Mouse (Mus musculus) forebrain, embryonic 13.5 days (tissue): ENCODE measurements around the gene Bcl2. TPM values are rescaled to one million over a fixed set of nuclear protein-coding genes. Genes with fewer than 3 reads are reported as not detected.
A peak's percentile ranks its signal among the peaks of the same experiment; 100 is the strongest.

Source experiments
- ATAC-seq: fragments of 200-750 bp; cut with Nextera tagmentation; 2 replicates; pipeline ENCODE4 v1.8.0; 2017
- H3K27ac ChIP-seq: fragments of 300-500 bp; sonication (generic); 2 replicates; pipeline ENCODE4 v1.5.1; 2015; ENCODE audit warnings: inconsistent platforms, mild to moderate bottlenecking, moderate library complexity
- H3K27me3 ChIP-seq: fragments of 300-500 bp; sonication (generic); 2 replicates; pipeline ENCODE4 v1.6.1; 2015; ENCODE audit warnings: mild to moderate bottlenecking, inconsistent platforms
- H3K36me3 ChIP-seq: fragments of 300-500 bp; sonication (generic); 2 replicates; pipeline ENCODE4 v1.6.1; 2015; ENCODE audit warnings: mild to moderate bottlenecking, inconsistent platforms; ENCODE audit not compliant: poor library complexity, severe bottlenecking
- H3K4me1 ChIP-seq: fragments of 300-500 bp; sonication (generic); 2 replicates; pipeline ENCODE4 v1.6.1; 2015; ENCODE audit warnings: inconsistent platforms
- H3K4me2 ChIP-seq: fragments of 300-500 bp; sonication (generic); 2 replicates; pipeline ENCODE4 v1.6.1; 2015; ENCODE audit warnings: inconsistent platforms, mild to moderate bottlenecking, moderate library complexity
- H3K4me3 ChIP-seq: fragments of 300-500 bp; sonication (generic); 2 replicates; pipeline ENCODE4 v1.5.1; 2015; ENCODE audit warnings: mild to moderate bottlenecking, inconsistent platforms
- H3K9ac ChIP-seq: fragments of 300-500 bp; sonication (generic); 2 replicates; pipeline ENCODE4 v1.6.1; 2015; ENCODE audit warnings: mild to moderate bottlenecking, inconsistent platforms
- H3K9me3 ChIP-seq: fragments of 300-500 bp; sonication (generic); replicated peaks from 2 replicates; pipeline ENCODE4 v1.6.1; 2016; ENCODE audit warnings: inconsistent platforms
- WGBS: fragments of 180-500 bp; shearing (Covaris S2); methylation state at CpG from one replicate; pipeline ENCODE4 v1.1.7; 2015; 5-methylcytosine and 5-hydroxymethylcytosine counted together
- polyA plus RNA-seq: library from polyadenylated mRNA; unstranded; fragments of >200 nt; fragmentation: Nextera tagmentation; extraction: Ambion mirVana; gene quantifications from 2 replicates; pipeline ENCODE4 v1.2.1, GENCODE M21; 2015

The Bcl2 gene
- polyA plus RNA-seq, 1 experiment from 2014 or later: 10.0 TPM

DNA sequence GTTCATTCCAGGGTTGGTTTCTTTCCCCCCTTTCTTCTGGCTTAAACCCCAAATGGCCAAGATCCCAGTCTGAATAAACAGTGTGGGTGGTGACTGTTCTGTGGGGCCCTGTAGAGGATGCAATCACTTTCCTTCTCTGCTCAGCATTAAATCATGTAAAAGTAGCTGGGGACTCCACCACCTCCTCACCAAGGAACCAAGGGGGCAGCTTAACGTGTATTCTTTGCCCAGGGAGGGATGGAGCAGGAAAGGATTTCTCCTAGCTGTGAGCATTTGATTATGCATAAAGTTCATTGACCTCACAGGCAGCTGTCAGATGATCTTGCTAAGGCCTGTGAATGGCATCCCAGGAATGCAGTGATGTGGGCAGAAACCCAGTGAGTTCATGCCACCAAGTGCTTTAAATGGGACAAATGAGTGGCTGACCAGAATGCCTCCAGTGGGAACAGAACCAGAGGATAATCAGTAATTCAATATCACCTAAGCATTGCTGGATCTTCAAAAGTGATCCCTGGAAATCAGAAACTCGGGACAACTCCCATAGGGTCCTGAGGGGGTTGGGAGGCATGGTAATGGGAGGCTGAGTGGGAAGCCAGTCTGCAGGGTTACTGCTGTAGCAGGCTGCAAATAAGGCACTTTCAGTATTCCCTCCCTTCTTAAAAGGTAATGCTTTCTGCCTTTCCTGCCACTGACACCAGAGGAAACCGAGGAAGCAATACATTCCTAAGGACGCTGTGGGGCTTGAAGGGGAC is 84.0 kb downstream of the Bcl2 start:
- Histone ChIP-seq H3K36me3 (no peaks in the 10 kb centered on the region), H3K4me3 (no peak overlapping the region), H3K4me1 (peaks cover 23% of the 10 kb centered on the region), H3K4me2 (no peak overlapping the region), H3K9ac (no peak overlapping the region), H3K9me3 (no peaks in the 10 kb centered on the region), H3K27me3 (no peaks in the 10 kb centered on the region), H3K27ac (peak overlapping the region; percentile 25; the same call in 1 of the 2 replicates)
- ATAC-seq: peak; percentile 73
- 27% methylated on average over 4 of the region's 4 CpGs for WGBS

DNA sequence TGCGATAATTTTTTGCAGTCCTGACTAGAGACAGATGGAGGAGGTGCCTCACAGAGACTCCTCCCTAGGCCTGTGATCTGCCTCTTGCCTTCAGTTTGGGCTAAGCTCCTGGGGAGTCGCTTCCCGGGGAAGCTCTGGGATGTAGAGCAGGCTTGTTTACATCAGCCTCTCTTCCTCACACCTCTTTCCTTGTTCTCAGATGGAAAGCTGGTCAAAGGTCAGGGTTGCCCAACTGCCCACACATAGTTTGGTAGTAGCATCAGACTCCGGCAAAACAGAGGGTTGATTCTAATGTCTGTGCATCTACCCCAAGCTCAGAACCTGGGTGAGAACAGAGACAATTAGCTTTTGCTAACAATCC is 84.6 kb downstream of the Bcl2 start:
- Histone ChIP-seq H3K9me3 (no peaks in the 10 kb centered on the region), H3K9ac (no peak overlapping the region), H3K27ac (peak overlapping the region; percentile 35; the same call in 1 of the 2 replicates), H3K27me3 (no peaks in the 10 kb centered on the region), H3K4me3 (no peak overlapping the region), H3K4me2 (no peak overlapping the region), H3K36me3 (no peaks in the 10 kb centered on the region), H3K4me1 (peaks cover 23% of the 10 kb centered on the region)
- ATAC-seq: peak; percentile 39
- 15% methylated on average over 4 of the region's 4 CpGs for WGBS

DNA sequence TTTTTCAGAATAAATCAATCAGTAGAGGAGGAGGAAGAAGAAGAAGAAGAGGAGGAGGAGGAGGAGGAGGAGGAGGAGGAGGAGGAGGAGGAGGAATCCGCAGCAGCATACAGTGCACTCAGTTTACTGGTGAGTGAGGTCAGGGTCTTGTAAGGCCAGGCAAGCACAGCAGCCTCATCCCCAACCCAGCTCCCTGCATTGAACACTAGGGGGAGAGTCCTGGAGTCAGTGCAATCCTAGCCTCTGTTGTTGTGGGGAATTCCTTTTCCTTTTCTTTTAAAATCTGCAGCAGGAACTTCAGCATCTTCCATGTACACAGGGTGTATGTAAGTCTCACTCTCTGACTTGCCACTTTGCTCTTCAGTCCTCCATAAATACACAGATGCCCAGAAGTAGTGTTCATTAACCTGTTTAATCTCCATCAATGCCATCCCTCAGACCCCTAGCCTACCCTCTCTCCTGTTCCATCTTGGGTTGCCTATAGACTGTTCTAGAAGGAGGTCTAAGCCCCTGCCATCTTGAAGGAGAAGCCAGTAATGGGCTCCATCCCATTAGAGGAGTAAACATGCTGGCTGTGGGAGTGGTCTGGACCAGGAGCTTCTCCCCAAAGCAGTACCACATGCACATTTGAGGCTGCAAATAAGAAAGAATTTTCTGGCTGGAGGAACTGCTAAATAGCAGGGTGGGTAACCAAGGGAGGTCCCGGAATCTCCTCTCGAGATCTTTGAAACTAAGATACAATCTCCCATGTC is 85.2 kb downstream of the Bcl2 start:
- H3K27ac ChIP-seq: peak overlapping the region; percentile 35; the same call in 1 of the 2 replicates
- peak; percentile 63 for ATAC-seq
- H3K27me3 ChIP-seq: no peaks in the 10 kb centered on the region
- no peak overlapping the region for H3K9ac ChIP-seq
- no peak overlapping the region for H3K4me2 ChIP-seq
- WGBS: 49% methylated on average over 3 of the region's 3 CpGs
- H3K4me1 ChIP-seq: peaks cover 23% of the 10 kb centered on the region
- H3K36me3 ChIP-seq: no peaks in the 10 kb centered on the region
- no peak overlapping the region for H3K4me3 ChIP-seq
- no peaks in the 10 kb centered on the region for H3K9me3 ChIP-seq

DNA sequence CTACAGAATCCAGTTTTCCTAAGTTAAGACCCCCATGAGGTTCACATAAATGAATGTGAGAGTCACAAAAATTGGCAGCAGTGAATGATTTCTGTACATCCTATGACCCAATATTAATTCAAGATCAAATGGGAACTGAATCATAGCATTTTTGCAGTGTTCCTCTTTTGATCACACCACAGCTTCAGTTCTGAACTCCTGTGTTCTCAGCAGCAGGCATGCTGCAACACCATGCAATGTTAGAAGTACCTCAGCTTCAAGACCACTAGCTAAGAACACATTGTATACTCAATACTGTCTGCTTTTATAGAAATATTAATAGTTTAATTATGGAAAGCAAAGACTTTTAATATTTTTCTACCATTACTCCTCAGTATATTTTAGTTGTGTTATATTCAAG is 85.8 kb downstream of the Bcl2 start:
- Histone ChIP-seq H3K27me3 (no peaks in the 10 kb centered on the region), H3K4me1 (peaks cover 23% of the 10 kb centered on the region), H3K4me2 (no peak overlapping the region), H3K4me3 (no peak overlapping the region), H3K9me3 (no peaks in the 10 kb centered on the region), H3K36me3 (no peaks in the 10 kb centered on the region), H3K9ac (no peak overlapping the region), H3K27ac (no peak overlapping the region)
- ATAC-seq: no peak

DNA sequence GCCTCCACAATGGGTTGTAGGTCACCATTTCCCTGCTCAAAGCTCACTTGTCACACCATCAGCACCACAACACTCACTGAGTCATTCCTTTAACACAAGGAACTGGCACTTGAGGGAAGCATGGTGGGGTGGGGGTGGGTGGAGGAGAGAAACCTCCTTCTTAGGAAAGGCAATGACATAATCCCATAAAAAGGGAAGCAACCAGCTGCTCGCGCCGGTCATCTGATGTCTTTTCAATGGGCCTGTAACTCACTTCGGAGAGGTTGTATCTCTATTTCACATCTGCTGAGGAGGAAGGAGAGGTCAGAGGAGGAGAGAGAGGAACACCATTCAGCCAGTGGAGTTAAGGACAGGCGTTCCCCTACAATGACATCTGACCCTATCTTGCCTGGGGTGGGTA is 86.8 kb downstream of the Bcl2 start:
- H3K36me3 ChIP-seq: no peaks in the 10 kb centered on the region
- H3K9ac ChIP-seq: no peak overlapping the region
- no peaks in the 10 kb centered on the region for H3K9me3 ChIP-seq
- H3K4me1 ChIP-seq: peaks cover 23% of the 10 kb centered on the region
- no peak overlapping the region for H3K4me3 ChIP-seq
- ATAC-seq: no peak
- H3K27me3 ChIP-seq: no peaks in the 10 kb centered on the region
- no peak overlapping the region for H3K4me2 ChIP-seq
- H3K27ac ChIP-seq: no peak overlapping the region
- 90% methylated on average over 5 of the region's 5 CpGs for WGBS

DNA sequence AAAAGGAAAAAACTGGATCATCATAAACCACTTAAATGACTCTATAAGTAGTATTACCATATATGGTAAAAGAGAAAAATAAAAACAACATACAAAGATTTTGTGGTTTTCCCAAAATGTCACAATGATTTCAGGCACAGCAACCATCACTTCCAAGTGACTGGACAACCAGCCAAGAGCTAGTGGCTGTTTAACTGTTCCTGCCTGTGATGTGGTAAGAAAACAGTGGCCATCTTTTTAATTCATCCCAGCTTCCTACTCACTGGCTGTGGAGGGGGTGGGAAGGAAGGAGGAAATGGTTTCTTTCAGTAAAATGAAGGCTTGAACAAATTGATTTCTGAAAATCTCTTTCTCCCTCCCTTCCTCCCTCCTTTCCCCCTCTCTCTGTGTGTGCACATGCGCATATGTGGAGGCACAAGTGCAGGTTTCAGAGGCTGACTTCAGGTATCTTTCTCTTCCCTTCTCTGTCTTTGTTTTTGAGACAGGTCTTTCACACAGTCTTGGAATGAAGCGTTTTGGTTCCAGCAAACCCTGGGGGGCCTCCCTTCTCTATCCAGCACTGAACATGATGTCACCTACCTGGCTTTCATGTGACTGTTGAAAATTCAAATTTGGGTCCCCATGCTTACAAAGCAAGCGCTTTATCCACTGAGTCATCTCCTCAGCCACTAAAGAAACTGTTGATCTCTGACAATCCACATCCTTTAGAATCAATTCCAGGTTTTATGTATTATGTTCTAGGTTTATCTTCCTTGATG is 93.7 kb downstream of the Bcl2 start:
- Histone ChIP-seq H3K4me3 (no peak overlapping the region), H3K27ac (no peak overlapping the region), H3K27me3 (no peaks in the 10 kb centered on the region), H3K9ac (no peak overlapping the region), H3K36me3 (no peaks in the 10 kb centered on the region), H3K4me1 (no peaks in the 10 kb centered on the region), H3K9me3 (no peaks in the 10 kb centered on the region), H3K4me2 (no peak overlapping the region)
- WGBS: 65% methylated on average over 3 of the region's 3 CpGs
- no peak for ATAC-seq

DNA sequence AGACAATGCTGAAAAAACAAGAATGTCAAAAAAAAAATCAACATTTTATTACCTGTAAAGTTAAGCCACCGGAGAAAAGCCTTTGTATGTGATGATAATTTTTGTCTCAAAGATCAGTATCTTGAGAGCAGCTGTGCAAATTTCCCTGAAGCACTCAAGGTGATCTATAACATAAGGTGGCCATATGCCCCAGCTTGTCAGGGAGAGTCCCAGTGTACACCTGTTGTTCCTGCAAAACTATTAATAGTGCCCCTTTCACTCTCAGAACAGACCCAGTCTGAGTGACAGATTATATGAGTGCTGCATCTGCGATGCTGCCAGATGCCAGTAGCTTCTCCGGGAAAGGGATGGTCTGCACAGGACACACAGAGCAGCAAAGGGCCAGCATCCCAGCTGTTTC is 95.3 kb downstream of the Bcl2 start:
- Histone ChIP-seq H3K4me1 (no peaks in the 10 kb centered on the region), H3K36me3 (no peaks in the 10 kb centered on the region), H3K9ac (no peak overlapping the region), H3K27me3 (no peaks in the 10 kb centered on the region), H3K27ac (no peak overlapping the region), H3K4me3 (no peak overlapping the region), H3K9me3 (no peaks in the 10 kb centered on the region), H3K4me2 (no peak overlapping the region)
- 92% methylated on average over 3 of the region's 3 CpGs for WGBS
- no peak for ATAC-seq

DNA sequence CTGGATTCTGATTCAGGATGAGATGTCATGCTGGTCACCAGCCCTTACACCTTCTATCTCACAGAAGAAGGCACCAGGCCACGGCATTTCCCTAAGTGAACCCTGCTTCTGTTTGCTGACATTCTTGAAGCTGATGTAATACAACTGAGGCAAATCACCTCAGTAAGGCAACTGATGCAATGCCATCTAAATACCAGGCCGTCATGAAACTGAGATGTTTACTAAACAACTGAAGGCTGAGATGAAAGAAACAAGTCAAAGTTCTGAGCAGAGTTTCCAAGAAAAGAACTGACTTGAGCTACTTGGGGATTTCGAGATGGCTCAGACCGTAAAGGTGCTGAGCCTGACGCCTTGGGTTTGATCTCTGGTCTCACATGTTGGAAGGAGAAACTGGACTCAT is 97.1 kb downstream of the Bcl2 start:
- no peaks in the 10 kb centered on the region for H3K36me3 ChIP-seq
- no peak overlapping the region for H3K9ac ChIP-seq
- WGBS: 89% methylated on average over 5 of the region's 5 CpGs
- ATAC-seq: no peak
- no peak overlapping the region for H3K4me3 ChIP-seq
- H3K9me3 ChIP-seq: no peaks in the 10 kb centered on the region
- no peak overlapping the region for H3K27ac ChIP-seq
- no peaks in the 10 kb centered on the region for H3K4me1 ChIP-seq
- no peak overlapping the region for H3K4me2 ChIP-seq
- no peaks in the 10 kb centered on the region for H3K27me3 ChIP-seq

DNA sequence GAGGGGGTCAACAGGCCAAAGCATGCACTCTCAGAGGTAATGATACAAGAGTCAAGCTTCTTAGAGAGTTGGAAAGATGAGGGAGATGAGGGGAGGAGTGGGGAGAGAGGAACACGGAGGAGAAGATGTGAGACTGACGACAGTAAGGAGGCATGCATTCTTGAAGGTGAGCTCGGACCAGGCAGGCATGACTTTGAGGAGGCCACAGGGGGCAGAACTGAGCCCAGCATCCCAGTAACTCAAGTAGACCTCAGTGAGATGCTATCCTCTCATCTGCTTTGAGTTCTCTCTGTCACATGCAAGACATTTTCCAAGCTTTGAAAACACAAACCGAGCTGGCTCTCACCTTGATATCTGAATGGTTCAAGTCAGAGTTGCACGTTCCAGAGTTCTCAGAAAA is 100.7 kb downstream of the Bcl2 start:
- Histone ChIP-seq H3K9me3 (no peaks in the 10 kb centered on the region), H3K4me1 (no peaks in the 10 kb centered on the region), H3K9ac (no peak overlapping the region), H3K36me3 (no peaks in the 10 kb centered on the region), H3K4me2 (no peak overlapping the region), H3K27me3 (no peaks in the 10 kb centered on the region), H3K27ac (no peak overlapping the region), H3K4me3 (no peak overlapping the region)
- ATAC-seq: no peak
- WGBS: 82% methylated on average over 5 of the region's 5 CpGs

DNA sequence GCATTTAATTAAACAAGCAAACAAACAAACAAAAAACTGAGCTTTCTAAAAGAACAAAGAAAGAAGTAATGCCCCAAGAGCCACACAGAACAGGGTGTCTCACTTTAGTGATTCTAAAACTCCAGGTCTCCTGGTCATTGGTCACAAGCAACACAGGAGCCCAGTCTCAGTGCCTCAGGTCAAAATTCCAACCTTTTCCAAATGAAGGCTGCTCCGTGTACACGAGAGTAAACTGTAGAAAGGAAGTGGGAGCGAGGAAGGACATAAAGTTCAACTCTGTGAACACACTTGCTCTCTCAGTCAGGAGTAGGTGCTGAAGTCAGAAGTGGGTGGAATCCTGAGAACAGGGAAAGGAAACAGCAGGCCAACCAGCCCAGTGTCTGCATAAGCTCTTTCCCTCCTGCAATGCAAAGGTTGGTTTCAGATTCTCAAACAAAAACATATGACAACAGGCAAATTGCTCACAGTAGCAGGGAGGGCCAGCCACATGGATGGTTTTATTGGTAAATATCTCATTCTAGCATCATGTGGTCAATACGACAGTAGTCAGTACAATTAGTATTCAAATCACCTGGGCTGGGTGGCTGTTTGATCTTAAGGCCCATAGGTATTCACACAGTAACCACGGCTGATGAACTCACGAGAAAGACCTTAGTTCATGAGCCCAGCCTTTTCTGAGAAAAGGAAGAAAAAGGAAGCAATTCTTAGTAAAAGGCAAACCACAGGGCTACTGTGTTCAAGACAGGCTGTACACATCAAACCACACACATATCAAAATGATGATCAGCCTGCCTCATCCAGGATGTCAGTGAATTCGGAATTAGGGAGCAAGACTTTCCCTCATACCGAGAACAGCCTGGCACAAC is 101.7 kb downstream of the Bcl2 start:
- Histone ChIP-seq H3K4me2 (no peak overlapping the region), H3K36me3 (no peaks in the 10 kb centered on the region), H3K27ac (no peak overlapping the region), H3K27me3 (no peaks in the 10 kb centered on the region), H3K4me1 (no peaks in the 10 kb centered on the region), H3K9ac (no peak overlapping the region), H3K4me3 (no peak overlapping the region), H3K9me3 (no peaks in the 10 kb centered on the region)
- ATAC-seq: no peak
- WGBS: 80% methylated on average over 8 of the region's 8 CpGs

DNA sequence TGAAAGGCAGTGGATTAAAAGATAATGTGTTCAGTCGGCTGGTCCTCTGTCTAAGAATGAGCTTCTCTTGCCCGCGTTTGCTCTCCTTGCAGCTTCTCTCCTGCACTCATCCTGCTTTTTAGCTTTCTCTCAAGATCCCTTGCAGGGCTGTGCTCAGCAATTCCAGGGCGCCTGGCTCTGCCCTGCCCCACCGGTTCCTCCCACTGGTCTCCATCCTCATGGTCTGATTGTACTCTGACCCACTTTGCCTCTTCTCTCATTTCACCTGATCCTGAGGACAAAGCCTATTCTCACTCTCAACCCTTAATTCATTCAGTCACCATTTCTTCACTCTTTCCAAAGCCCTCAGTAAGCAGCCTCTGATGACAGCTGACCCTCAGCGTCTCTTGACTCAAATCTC is 102.8 kb downstream of the Bcl2 start:
- H3K9me3 ChIP-seq: no peaks in the 10 kb centered on the region
- no peaks in the 10 kb centered on the region for H3K27me3 ChIP-seq
- no peaks in the 10 kb centered on the region for H3K4me1 ChIP-seq
- H3K9ac ChIP-seq: no peak overlapping the region
- no peak overlapping the region for H3K27ac ChIP-seq
- no peak overlapping the region for H3K4me3 ChIP-seq
- H3K4me2 ChIP-seq: no peak overlapping the region
- WGBS: 62% methylated on average over 6 of the region's 6 CpGs
- no peaks in the 10 kb centered on the region for H3K36me3 ChIP-seq
- ATAC-seq: no peak
